Mouse (Mus musculus) heart, adult 9 months (tissue): ENCODE data around the gene Tmco4.
A peak's percentile ranks its signal among the peaks of the same experiment; 100 is the strongest.
"Not testable (repeated sequence)": the region's sequence is repeated elsewhere in the genome, so short reads cannot be mapped to it uniquely, and the experiment has no call there.

ENCODE experiments used
- DNase-seq, 2 experiments: peaks; one replicate each; pipeline ENCODE4 v3.0.0; 2022; ENCODE audit warnings: low spot score in 2 of 2

Tmco4 gene

DNA sequence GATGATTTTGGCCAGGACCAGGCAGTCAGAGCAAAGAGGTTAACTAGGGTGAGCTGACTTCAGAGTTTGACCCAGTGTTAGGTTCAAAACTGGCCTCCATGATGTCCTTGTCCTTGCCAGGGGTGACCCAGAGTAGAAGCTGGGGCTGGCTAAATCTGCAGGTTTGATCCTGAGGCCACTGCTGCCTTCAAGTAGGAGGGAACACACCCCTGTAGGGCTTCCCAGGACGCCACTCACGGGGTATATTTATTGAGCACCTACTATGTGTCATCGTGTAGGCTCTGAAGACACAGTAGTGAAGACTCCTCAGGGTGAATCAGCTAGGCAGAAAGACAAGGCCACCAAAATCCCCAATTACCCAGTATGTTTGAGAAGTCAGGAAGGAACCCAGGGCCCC, 1.0 kb downstream of the Tmco4 start:
- DNase-seq = no peak

DNA sequence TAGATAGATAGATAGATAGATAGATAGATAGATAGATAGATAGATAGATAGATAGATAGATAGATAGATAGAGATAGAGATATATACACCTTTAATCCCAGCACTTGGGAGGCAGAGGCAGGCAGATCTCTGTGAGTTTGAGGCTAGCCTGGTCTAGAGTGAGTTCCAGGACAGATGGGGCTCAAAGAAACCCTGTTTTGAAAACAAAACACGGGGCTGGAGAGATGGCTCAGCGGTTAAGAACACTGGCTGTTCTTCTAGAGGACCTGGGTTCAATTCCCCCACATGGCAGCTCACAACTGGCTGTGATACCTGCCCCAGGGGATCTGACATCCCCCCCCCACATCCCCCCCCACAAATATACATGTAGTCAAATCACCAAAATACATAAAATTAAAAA, 1.9 kb downstream of the Tmco4 start:
- not testable (repeated sequence) for DNase-seq

DNA sequence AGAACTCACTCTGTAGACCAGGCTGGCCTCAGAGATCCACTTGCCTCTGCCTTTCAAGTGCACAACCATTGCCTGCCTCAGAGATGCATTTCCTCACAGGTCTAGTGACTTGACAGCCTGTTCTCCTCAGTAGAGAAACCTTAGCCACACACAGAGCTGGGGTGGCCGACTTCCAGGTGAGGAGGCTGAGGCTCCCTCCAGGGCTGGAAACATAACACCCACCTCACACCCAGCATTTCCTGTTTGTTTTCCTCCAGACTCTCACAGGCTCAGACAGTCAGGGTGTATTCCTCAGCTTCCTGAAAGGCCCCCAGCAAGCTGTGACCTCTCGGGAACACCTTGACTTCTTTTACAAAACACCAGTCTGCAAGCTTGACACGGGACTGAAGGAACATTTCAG, 2.5 kb downstream of the Tmco4 start:
- no peak for DNase-seq

DNA sequence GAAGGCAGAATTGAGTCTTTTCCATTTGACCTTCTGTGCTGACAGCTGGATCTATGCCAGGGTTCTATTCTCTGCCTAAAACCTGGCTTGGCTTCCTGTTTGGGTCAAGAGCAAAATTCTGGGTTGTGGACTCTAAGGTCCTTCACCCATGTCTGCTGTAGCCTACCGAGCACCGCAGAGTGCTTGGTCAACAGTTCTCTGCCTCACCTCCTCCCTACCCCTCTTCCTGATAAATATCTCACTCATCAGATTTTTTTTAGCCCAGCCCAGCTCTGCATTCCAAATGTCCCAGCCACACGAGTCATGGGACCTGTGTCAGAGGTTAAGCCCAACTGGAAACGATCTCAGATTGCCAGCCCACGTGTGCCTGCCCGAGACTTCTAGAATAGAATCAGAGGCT, 3.4 kb downstream of the Tmco4 start:
- DNase-seq = no peak

DNA sequence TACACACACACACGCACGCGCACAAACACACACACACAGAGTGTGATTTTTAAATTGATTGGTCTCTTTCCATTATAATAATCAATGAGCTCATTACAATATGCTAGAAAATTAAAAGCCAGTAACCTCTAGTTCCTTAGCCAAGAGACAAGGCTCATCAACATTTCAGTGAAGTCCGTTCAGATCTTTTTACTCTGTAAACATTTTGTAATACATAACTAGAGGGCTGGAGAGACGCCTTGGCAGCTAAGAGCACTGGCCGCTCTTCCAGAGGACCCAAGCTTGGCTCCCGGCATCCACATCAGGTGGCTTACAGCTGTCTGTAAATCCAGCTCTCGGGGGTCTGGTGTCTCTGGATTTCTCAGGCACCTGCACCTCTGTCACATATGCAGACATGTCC, 7.3 kb downstream of the Tmco4 start:
- no peak for DNase-seq

DNA sequence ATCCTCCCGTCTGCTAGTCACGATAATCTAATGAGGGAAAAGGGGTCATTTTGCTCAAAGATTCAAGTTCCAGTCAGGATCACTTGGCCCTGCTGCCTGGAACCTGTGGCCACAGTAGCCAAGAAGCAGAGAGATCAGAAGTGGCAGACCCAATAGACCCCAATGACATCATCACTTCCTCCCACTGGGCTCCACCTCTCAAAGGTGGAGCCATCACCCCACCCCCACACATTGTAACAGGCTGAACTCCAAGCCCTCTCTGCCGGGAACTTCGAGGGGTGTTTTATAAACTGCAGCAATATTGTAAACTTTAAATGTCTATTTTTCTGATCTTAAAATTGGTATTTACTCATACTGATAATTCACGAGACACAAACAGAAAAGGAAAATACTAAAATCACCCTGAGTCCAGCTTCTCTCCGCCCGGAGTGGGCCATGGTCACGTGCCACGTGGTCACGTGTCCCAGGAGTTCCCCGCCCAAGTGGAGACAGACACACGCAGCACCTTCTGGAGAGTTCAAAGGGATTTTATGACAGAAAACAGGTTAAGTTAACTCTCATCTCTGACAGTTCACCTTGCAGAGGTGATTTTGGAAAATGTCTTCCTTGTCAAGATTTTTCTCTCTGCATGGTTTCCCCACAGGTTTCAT, 8.2 kb downstream of the Tmco4 start:
- DNase-seq = no peak

DNA sequence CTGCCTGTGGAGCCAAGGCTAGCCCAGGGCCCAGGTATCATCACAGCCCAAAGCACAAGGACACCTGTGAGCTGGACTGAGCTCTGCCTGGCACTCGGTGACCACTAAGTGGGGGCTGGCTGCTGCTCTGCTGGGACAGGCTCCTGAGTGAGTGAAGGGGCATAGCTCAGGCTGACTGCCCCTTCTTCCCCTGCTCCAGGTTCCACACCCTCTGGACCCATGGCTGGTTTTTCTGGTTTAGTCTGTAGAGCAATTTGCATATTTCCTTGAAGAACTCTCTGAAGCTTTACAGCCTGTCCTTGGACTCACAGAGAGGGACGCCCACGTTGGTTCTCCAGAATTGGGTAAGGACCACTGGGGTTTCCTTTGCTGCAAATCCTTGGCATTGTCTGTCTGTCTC, 10.7 kb downstream of the Tmco4 start:
- DNase-seq = no peak

DNA sequence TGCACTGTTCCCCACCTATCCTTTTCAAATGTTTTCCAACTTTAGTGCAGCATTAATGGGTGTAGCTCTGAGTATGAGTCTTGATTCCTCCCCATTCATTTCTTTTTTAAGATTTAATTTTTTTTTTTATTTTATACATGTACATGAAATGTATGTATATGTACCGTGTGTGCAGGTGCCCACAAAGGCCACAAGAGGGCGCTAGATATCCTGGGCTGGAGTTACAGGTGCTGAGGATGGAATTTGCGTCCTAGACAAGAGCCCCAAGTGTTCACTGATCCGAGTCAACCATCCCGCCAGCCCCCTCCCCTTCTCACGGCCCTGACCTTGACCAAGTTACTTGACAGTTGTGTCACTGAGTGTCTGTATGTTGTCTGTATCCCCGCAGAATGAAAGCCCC, 12.1 kb downstream of the Tmco4 start:
- no peak for DNase-seq

DNA sequence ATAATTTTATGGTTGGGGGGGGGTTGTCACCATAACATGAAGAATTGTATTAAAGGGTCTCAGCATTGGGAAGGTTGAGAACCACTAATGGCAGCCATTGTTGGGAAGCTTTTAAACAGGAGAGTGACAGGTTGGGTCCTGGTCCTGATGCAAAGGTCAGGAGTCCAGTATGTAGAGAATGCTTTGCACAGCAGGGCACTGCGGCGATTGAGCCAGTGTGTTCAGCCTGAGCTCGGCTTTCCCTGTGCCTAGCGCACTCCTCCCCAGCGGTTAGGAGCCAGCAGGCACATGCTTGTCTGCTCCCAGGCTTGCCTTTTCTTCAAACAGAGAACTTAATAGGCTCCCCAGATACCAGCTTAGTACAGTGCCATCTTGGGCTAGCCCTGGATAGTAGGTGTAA, 13.6 kb downstream of the Tmco4 start:
- DNase-seq = no peak

DNA sequence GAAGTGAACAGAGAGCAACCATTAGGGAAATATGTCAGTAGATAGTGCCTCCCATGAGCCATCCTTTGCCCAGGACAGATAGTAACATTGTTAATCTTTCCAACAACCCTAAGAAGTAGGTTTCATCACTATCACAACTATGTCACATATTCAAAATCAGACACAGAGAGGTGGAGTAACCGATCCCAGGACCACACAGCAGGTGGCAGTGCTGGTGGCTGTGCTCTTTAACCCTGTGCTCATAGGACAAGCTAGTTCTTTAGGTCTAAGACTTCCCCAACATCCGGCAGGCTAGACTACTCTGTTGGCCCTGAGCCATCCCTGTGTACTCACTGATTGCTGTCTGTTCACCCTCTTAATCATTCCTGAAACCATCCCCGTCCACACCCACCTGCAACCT, 21.7 kb downstream of the Tmco4 start:
- DNase-seq = no peak

DNA sequence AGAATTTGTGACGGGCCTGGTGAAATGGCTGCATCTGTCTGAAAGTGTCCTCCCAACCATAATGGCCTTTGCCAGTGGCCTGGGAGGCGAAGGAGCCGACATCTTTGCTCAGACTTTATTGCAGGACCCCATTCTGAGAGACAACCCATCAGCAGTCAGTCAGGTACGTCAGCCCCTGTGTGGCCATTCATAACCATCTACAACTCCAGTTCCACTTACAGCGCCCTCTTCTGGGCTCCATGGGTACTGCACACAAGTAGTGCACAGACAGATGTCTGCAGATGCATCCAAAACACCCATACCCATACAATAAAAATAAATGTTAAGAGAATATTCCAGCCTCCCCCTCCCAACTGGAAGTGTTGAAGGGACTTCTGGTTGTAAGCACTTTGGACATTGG, 23.7 kb downstream of the Tmco4 start:
- DNase-seq = no peak

DNA sequence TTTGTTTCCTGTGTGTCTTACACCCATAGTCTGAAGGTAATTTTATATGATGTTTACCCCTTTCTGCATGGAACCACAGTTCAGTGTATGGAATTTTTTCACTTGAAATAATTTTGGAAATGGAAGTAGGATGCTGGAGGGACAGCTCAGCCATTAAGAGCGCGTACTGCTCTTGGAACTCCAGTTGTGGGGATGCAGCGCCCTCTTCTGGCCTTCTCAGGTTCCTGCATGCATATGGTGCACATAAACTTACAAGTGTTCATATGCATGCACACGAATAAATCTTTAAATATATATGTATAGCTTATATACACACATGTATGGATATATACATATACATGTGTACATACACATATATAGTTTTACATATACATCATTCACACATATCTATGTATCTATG, 24.4 kb downstream of the Tmco4 start:
- DNase-seq = no peak

DNA sequence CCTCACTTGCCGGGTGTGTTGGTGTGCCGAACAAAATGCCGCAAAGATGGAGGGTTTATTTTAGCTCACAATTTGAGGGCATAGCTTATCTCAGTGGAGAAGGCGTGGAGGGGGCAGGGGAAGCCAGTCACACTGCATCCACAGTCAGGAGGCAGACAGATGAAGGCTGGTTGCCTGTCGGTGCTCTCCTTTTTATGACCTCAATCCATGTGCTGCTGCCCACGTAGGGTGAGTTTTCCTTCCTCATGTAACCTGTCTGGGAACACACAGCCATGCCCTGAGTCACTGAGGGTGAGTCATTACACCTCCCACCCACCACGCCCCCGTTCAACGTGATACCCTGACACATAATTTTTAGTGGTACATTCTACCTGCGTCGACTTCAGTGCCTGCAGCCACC, 25.9 kb downstream of the Tmco4 start:
- no peak for DNase-seq

DNA sequence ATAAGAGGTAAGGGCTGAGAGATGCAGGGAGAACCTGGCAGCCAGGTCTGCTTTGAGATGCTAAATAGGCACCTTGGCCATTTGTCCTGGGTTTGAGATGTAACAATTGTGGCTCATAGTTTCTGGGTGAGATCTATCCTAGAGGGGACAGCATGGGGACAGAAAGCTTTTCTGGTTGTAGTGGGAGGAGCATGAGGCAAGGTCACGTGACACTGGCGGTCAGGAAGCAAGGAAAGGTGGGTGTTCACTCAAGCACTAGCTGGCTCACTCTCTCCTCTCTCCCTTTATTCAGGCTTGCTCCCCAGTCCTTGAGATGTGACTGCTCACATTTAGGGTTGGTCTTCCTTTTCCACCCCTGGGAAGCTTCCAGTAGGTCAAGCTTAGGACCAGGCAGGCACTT, 28.3 kb downstream of the Tmco4 start:
- no peak for DNase-seq

DNA sequence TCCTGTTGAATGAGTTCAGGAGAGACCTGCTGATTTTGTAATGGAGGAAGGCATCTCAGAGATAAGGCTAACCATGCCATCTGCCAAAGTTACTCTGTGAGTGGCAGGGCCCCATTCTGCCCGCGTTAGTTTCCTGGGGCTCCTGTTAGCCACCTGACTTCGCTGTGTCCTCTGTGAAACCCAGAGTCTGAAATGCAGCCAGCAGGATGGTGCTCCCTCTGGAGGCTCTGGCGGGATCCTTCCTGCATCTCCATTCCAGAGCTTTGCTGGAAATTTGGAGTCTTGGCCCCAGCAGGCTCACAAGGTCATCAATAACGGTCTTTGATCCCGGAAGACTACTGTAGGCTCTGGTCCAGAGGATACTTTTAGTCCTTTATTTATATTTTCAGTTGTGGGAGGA, 28.7 kb downstream of the Tmco4 start:
- peak in 1 of 2 experiments; percentile 15 for DNase-seq

DNA sequence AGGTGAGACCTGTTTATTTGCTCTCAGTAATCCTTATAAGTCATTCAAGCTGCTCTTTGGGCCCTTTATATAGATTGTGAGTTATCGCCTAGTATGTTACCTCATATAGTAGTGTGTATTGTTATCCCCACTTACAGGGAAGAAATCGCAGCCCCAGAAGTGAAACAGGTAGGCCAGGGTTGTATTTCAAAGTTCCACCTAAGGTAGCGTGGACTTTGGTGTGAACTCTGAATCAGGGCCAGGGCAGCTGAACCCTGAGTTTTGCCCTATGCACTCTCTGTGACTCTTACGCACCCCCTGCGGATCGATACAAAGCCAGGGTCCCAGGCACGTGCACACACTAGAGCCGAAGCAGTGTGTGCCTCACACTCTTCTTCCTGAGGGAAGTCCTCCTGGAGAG, 31.4 kb downstream of the Tmco4 start:
- no peak for DNase-seq

DNA sequence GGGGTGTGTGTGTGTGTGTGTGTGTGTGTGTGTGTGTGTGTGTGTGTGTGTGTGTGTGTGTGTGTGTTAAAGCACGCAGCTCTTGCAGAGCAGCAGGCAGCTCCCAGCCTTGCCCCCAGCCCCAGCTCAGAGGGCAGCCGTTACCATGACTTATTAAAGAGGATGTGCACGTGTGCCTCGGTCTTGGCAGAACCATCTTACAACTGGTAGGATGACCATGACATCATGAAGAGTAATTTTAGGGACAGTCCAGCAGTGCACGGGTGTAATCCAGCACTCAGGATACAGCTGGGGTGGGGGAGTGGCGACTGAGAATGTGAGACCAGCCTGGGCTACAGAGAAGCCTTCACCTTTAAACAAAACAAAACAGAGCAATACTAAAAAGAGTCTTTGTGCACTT, 32.5 kb downstream of the Tmco4 start:
- no peak for DNase-seq

DNA sequence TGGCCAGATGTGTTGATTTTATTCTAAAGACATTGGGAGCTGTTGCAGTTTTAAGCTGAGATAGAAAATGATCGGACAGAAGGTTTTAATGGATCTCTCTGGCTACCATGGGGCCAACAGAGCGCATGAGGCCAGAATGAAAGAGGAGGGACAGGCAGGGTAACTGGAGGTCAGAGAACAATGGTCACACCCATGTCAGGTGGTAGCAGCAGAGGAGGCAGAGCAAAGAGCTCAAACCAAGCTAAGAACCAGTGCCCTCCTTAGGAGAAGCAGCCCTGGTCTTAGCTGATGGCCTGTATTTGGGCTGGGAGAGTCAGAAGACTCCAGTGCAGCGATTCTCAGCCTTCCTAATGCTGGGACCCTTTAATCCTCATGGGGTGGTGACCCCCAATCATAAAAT, 34.7 kb downstream of the Tmco4 start:
- DNase-seq = no peak

DNA sequence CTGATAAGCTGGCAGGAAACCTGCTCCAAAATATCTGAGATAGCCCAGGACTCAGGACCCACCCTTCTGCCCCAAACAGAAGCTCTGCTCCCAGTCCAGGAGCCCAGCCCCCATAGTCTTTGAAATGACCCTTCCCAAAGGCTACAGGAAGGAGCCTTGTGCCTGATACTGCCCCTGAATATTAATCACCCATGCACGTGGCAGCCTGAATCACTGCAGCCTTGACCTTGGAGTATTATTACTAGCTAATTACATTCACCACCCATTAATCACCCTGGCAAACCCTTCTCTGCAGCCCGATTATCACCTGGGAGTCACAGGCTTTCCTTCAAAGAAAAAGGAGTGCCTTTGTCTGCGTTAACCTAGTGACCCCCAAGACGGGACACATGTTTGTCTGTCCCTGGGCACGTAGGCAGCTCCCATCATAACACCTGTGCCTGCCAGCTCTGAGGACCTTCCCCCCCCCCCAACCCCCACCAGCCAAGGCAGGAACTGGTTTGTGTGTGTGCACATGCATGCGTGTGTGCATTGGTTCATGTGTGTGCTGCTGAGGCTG, 35.4 kb downstream of the Tmco4 start:
- DNase-seq = no peak

DNA sequence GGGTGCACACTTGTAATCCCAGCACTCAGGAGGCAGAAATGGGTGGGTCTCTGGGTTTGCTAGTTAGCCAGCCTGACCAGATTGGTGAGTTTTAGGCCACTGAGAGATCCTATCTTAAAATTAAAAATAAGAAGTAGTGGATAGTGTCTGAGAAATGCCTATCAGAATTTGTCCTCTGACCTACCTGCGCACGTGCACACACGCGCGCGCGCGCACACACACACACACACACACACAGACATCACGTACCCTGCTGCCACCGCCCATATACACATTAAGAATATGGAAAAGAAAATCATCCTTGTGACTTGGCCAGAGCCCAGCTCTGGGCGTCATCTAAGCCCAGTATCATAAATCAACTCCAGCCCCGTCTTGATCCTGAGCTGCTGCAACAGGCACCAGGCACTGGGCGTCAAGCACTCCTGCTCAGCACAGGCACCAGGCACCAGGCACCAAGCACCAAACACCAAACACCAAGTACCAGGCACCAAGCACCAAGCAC, 38.6 kb downstream of the Tmco4 start:
- DNase-seq = no peak

DNA sequence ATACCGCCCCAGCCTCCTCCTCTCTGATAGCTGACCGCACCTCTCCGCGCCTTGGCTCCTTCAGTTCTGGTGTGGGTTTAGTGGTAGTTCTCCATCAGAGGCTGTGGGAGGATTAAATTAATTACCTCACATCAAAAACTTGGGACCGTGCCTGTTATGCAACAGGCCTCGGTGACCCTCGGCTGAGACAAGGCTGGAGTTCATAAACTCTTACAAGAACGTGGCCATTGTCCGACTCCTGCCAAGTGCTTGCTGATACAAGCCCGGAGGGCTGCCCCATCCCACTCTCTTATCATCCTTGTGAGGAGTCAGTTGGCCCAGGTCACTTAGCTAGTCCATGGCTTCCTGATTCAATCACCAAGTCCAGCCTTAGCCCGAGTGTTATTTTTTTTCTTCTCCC, 40.6 kb downstream of the Tmco4 start:
- DNase-seq = peak in 1 of 2 experiments; percentile 18

DNA sequence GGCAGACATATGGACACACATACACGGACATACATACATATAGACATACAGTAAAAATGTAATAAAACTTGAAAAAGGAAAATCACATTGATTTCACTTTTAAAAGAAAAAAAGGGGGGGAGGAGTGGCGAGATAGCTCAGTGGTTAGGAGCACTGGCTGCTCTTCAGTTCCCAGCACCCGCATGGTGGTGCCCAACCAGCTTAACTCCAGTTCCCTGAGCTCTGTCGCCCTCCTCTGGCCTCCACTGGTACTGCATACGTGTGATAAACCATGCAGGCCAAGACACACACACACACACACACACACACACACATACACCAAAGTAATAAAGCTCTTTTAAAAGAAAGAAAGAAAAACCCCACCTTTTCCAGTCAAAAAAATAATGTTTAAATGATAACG, 42.1 kb downstream of the Tmco4 start:
- no peak for DNase-seq

DNA sequence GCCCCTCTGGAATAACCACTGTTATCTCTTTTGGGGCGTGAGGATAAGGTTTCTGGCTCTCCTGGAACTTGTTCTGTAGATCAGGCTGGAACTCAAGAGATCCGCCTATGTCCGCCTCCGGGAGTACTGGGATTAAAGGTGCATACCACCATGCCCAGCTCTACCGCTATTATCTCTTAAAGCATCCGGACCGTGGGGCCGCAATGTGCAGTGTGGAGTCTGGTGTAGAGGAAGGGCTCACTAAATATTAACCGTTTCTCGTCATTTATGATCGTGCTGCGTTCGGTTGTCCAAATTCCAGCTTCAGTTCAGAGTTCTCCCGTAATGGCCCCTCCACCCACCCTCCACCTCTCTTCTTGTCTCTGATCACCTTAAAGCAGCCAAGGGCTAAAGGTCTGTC, 45.7 kb downstream of the Tmco4 start:
- DNase-seq = no peak

DNA sequence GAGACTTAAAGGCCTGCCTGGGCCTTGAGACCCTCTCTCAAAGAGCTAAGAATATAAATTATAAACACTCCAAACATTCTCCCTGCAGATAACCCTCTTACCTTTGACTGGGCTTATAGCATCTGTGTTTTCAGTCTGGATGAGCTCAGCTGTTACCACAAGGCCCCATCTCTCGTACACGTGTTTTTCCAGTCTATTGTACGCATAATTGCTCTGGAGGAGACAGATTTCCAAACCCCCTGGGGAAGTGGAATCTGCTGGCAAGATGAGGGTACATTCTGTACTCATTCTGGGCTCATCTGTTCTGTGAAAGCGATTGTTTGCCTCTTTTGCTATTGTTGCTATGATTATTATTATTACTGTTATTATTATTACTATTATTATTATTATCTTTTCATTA, 46.3 kb downstream of the Tmco4 start:
- no peak for DNase-seq
